Mouse (Mus musculus) adrenal gland, adult 8-10 months (tissue): Measurements from ENCODE around the gene Sell. TPM values are rescaled to one million over a fixed set of nuclear protein-coding genes. Genes with fewer than 3 reads are reported as not detected.
"Not testable (repeated sequence)": the region's sequence is repeated elsewhere in the genome, so short reads cannot be mapped to it uniquely, and the experiment has no call there.

Source experiments
- DNase-seq: peaks from one replicate; pipeline ENCODE4 v3.0.0; 2022
- total RNA-seq, 4 experiments: library from RNA; stranded (reverse); gene quantifications; 2 replicates each; pipeline ENCODE4 v1.2.4; 2022

Sell gene
- total RNA-seq = 1 to 10 TPM in 2 of 4 experiments, under 1 TPM in 2; 0.66 to 1.4 (median 0.96) TPM

DNA sequence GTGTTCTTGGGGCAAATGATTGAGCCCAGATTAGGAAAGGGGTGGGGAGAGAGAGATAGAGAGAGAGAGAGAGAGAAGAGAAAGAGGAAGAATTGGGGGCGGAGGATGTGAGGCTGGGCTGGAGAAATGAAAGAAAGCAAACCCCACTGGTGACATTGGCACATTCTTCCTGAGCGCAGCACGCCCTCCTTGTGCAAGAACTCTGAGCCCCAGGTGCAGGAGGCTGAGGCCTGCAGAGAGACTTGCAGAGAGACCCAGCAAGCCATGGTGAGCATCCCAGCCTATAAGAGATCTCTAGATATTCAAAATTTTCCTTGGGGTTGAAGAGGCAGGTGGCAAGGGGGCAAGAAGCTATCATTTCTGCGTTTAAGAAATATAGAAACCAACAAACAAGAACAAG lies at the start of gene Sell:
Gene Sell, plus strand, starts transcription at position 58 of the 400 bp plus-strand sequence.
- DNase-seq = no peak

DNA sequence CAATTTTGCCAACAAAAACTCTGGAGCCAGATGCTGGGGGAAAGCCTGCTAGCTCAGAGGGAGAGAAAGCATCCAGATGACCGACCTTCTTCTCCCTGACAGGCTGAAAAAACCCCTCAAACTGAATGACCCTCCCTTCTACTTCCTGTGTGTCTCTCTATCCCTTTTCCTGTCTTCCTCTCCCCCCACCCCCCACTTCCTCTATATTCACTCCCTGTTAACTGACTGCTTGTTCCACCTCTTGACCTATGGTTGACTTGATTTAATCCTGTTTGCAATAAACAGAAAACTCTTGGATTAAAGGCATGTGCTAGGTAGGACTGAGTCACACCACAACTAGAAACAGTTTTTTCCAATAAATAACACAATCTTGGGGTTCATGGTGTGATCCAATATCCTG lies 47.2 kb upstream of the Sell start:
- no peak for DNase-seq

DNA sequence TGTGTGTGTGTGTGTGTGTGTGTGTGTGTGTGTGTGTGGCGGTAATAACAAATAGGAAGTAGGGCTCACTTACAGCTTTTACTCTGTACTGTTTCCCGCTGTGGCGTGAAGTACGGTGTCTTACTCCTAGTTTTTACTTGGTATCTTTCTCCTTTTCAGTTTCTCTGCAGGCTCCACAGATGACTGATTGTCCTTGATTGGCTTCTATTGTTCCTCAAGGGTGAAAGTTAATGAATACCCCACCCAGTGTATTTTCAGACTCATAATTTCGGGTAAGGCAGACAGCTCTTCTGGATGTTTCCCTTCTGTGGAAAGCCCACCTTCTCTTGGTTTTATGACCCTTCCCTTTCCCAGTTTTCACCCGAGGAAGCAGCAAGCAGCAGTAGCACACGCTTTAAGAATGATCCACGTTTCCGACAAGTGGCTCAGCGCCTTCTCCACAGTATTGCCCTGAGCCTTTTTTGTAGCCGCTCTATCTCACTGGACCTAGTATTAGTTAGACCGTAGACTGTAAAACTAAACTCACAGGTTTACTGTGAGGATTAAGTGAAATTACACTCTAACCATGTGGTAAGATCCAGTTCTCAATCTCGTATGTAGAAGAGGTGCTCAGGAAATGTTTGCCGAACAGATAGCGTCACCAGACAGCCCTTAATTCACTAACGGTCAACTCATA lies 43.4 kb upstream of the Sell start:
- no peak for DNase-seq

DNA sequence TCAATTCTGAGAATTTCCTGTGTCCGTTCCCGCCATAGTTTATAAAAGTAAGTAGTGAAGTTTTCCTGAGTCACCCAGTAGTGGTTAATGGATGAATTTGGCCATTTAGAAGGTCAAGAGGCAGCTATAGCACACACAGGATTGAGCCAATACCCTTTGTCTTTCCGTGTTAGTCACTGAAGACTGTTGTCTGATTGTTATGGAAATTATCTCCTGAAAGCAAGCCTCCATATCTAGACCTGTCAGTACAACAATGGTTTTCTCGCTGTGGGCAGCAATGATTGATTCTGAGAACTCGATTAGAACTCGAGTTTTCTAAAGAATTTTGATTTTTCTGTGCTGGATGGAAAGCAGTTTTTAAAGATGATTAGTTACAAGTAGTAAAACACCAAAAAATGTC lies 42.0 kb upstream of the Sell start:
- DNase-seq = no peak

DNA sequence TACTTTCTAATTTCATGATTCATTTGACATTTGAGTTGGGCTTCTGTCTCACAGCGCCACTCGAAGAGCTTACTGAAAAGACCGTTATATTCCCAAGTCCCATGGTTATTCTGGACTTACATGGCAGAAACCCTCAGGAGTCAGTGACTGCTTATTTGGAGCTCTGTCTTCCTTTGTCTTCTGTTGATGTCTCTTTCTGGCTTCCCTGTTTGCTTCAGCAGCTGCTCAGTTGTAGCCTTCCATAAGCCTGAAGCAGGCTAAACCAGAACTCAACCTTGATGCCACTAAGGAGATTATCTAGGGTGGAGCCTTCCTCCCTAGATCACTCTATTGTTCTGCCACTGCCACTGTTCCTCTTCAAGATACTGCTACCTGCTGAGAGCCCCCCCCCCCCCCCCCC lies 41.0 kb upstream of the Sell start:
- DNase-seq = not testable (repeated sequence)

DNA sequence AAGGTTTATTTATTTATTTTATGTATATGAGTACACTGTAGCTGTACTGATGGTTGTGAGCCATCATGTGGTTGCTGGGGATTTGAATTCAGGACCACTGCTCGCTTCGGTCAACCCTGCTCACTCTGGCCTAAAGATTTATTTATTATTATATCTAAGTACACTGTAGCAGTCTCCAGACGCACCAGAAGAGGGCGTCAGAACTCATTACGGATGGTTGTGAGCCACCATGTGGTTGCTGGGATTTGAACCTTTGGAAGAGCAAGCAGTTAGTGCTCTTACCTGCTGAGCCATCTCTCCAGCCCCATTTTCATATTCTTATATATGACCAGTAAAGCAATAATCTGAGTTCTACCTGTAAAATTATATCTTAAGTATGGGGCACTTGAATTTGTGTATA lies 39.7 kb upstream of the Sell start:
- DNase-seq = not testable (repeated sequence)

DNA sequence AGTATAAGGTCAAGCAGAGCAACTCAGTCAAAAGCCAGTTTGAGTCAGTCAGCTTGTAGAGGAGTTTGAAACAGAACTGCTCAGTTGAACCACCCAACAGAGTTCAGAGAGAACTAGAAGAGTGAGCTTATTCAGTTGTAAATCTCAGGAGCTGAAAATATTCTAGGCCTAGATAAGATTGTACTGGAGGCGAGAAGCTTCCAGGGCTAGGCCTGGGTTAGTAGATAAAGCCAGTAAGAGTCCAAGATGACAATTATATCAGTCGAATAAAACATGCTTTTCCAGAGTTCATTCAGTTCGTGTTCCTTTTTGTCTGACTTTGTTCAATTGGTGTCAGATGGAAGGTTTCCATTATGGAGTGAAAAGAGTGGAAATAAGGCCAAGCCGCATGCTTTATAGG lies 36.1 kb upstream of the Sell start:
- DNase-seq = no peak

DNA sequence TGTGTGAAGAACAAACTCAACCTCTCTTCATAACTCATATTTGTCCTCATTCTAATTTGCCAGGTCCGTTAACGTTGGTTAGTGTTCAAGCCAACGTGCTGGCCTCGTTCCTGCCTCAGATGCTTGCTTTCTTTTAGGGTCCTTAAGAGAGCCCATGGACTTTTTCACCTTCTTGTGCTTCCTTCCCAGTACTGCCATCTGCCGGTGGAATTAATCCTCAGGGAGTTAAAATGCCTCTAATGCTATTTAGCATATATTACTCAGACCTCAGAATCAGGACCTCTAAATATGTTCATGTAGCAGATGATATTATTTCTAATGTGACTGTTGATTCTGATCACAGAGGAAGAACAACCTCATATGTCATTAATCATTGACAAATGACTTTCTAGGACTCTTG lies 34.4 kb upstream of the Sell start:
- DNase-seq = no peak

DNA sequence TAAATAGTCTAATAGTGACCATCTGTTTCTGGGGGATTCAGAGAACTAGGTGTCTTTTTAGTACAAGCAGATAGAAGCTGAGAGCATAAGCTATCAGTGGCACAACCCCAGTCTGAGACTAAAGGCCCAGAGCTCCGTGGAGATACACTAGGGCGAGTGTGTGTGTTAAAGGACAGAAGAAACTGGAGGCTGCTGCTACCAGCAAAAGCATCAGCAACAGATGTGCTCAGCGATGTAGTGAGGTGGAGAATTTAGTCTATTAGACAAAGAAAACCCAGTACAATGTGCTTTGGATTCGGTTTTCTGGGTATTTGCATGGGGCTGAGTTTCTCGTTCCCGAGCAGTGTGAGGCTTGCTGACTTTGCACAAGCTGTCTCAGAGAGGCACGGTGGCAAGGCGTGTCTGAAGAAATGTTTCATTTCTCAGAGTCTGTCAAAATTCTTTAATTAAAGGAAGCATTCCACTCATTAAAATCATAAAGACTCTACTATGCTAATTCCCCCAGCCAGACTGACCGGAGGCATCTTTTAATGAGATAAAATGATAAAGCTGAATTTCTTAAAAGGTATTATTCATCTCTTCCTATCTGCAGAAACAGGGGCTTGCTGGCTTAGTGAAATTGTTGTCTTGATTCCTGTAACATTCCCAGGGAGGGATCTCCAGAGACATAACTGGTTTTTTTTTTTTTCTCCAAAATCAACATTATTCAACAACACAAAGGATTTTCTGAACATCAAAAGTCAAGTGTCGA lies 21.2 kb upstream of the Sell start:
- no peak for DNase-seq

DNA sequence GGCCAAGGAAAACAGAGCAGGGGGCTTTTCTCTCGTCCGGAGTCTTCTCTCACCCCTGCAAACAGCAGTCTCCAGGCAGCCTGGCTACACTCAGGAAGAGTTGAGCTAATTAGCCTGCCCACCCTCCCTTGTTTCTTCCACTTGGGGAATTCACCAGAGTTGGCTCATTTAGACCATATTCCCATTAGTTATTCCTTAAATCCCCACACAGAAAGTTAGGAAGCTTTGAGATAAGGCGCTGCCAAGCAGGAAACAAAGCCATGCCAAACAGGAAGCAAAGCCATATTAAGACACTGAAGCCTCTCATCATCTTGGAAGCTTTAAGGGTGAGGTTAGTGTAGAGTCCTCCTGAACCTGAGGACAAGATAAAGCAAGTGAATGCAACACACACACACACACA lies 18.2 kb upstream of the Sell start:
- DNase-seq = no peak

DNA sequence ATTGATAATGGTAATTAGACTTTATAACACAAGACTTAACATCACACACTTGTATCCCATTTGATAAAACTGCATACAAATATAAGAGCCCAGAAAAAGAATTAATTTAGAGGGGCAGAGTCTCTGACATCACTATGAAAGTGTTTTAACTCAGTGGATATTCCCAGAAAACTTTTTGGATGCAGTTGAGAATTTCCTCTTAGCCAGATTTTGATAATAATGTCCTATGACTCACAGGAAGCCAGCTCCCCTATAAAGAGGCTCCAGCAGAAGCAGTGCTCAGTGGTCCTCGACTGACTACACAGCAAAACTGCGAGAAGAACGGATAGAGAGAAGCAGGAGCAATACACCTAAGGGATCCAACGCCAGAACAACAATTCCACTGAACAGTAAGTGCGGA lies 13.8 kb upstream of the Sell start, which contains the start of gene Sele:
Gene Sele, plus strand, starts transcription at position 301 of the 400 bp plus-strand sequence.
- DNase-seq = no peak

DNA sequence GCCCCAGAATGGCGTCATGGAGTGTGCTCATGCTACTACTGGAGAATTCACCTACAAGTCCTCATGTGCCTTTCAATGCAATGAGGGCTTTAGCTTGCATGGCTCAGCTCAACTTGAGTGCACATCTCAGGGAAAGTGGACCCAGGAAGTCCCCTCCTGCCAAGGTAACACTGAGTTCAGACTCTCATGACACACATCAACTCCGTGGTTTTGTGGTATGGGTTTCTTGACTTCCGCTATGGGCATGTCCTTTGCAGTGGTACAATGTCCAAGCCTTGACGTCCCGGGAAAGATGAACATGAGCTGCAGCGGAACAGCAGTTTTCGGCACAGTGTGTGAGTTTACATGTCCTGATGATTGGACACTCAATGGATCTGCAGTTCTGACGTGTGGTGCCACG lies 8.2 kb upstream of the Sell start:
- DNase-seq = no peak

DNA sequence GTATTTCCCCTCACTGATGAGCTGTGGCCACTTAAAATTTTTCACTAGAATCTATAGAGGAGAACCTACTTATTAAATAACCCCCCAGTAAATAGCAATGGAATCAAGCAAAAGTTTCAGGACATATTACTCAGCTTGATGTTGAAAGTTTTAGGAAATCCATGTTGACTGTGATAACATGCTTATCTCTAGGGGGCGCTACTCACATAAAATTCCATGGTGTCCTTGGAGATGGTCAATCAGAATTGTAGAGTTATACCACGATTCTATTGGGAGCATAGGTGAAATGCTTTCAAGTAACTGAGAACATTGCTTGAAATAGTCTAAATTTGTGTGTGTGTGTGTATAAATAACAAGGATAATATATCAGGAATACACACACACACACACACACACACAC lies 7.0 kb upstream of the Sell start:
- no peak for DNase-seq

DNA sequence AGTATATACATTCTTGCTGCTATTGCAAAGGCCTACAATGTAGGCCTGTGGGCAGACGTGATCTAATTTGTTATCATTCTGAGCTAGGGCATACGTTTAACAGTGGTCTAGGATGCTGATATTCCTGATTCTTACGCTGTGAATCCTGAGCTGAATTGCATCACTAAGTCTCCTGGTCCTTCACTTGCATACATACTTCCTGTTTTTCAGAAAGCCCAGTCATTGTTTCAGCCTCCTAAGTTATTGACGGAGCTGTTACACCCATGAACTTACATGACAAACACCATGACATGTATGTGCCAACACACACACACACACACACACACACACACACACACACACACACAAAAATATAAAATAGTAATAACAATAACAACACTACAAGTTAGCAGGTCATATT lies 1.7 kb upstream of the Sell start:
- no peak for DNase-seq

DNA sequence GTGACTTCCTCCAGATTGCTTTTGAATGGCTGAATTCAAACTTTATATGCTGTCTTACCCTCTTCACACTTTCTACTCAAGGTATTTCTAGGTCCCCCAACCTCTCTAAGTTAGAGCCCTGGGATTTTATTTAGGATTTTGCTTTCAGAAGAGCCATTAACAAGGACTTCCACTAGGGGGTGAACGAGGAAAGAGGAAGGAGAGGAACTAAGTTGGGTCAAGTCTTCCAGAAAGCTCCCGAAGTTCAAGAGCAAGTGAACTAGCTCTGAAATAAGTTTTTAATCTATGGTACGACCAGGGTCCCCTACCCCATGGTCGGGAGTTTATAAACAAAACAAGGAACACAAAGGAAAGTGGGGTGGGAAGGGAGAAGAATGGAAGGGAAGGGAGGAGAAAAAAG lies 504 bp upstream of the Sell start:
- DNase-seq = no peak

DNA sequence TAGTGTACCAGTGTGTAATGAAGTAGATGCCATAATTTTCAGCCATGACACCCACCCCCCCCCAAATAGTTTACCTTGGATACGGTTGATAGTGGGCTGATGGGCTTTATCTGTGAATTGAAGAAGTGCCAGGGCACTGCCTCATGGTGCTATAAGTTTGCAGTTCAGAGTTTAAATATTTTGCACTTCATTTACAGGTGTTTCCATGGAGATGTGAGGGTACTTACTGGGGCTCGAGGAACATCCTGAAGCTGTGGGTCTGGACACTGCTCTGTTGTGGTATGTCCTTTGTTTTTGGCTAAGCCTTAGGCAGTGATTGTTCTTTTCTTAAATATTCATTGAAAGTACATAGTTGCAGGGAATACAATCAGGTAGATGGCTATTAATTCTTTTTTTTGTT lies 1.1 kb downstream of the Sell start:
- DNase-seq = no peak

DNA sequence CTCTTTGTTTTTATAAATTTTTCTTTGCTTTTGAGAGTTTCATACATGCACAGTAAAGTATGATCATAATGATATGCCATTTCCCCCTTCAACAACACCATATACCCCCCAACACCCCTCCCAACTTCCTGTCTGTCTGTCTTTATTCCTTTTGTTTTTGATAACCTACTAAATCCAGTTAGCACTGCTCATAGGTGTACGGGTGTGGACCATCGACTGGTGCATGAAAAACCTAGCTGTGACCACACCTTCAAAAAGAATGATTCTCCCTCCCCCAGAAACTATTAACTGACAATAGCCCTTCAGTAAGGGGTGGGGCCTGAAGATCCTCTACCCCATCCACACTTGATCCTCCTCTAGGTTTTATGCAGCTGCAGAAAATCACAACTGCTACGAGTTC lies 2.0 kb downstream of the Sell start:
- DNase-seq = no peak

DNA sequence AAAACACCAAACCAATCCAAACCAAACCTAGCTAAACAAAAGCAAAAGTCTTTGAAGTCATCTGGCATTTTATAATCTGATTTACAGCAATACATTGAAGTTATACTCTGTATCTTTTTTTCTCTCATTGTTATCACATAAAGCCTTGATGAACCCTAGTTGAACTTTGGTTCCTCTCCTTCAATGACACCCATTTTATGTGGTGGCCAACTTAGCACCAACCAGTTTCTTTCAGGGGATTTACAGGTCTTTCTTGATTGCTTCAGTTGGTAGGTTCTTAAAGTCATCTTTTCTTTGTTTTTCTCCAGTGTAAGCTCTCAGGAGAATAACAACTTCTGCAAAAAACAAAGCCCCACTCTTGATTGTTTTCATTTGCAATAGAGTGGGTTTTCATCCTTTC lies 7.5 kb downstream of the Sell start:
- no peak for DNase-seq

DNA sequence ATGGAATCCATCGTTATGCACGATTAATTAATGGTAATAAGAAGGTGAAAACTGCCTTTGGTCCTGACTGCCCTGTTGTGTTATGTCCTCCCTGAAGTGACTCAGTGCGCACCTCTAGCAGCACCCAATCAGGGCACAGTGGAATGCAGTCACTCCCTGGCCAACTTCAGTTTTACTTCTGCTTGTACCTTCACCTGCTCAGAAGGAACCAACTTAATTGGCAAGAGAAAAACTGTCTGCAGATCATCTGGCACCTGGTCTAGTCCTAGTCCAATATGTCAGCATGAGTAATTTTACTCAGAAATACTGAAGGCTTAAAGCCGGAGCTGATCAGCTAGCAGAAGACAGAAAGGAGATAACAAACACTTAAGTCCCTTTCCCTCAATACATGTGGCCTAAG lies 8.7 kb downstream of the Sell start:
- DNase-seq = no peak

DNA sequence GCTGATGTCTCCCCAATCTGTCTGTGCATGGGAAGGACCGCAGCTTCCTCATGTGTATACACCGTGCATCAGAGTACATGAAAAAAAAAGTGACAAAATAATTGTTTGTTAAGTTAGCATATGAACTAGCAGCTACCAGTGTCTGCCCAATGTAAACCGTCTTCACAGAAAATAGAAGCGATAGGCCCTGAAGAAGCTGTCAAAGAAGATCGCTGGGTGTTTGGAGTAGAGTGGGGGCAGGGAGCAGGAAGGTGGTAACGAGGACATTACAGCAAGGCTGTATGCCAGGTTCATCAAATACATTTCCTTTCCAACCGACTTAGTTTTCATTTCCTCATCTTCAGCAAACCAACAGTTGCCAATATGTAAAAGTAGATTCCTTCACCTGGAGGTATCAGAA lies 9.3 kb downstream of the Sell start:
- DNase-seq = no peak

DNA sequence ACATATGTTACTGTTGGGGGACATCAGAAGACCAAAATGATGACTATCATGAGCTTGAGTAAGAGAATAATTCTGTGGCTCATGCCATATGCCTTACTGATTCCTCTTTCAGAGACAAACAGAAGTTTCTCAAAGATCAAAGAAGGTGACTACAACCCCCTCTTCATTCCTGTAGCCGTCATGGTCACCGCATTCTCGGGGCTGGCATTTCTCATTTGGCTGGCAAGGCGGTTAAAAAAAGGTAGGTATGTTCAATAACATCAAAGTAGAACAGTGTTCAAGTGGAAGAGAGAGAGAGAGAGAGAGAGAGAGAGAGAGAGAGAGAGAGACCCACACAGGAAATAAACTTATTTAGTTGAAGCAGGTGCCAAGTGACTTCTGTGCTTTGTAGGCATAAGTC lies 10.2 kb downstream of the Sell start:
- no peak for DNase-seq

DNA sequence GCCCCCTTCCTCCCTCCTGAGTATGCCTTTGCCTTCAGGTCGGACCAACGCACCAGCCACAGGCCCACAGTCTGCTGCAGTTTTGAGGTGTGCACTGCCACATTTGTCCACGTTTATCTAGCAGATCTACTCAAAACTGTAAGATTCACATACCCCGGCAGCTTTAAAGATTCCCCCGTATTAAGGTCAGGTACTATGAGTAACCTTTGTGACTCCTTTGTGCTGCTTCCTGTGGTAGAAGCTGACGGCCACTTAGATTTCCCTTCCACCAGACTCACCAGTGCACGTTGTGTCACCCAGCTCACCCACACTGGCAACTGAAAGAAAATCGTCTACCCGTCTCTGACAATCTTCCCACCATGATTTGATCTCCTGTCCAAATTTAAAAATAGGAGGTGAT lies 11.3 kb downstream of the Sell start:
- DNase-seq = no peak

DNA sequence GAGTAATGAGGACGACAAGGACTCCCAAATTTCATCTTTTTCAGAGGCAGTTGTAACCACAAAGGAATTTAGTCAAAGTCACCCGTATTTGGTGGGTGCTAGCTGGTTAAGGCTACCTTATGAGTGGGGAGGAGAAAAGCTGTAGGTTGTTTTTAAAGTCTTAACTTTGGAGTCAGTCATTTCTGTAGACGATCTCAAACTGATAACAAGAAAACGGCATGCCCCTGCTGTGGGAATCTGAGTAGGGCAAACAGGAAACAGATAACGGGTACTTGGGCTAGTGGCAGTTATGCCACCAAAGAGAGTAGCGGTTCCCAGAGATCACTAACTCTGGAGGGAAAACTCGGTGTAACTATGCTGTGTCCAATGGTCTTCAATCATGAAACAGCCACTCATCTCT lies 12.0 kb downstream of the Sell start:
- no peak for DNase-seq

DNA sequence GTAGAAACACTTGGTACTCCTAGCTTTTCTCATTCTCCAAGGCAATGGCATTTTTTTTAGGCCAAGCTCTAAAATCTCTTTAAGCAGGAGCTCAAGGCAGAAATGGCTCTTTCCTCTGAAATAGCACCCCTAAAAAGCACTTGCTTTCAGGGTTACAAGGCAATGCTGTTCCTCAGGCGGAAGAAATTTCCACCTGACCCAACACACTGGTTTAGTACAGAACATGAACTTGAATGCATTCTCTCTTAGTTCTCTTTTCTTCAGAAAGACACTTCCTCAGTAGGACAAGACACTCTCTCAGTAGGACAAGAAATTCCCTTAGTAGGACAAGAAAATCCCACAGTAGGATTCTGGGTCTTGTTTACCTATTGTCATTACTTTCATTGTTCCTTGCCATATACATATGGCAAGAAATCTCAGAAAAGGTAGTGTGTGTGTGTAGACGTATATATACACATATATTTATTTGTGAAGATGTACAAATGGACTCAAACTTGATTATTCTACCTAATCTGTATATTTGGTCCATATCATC lies 12.9 kb downstream of the Sell start:
- no peak for DNase-seq
